ENCODE assay signal across 7 mouse cellular contexts in genomic region chr6:90632526-90632925, GRCm38 (mm10). TPM values are rescaled to one million over a fixed set of nuclear protein-coding genes. Genes with fewer than 3 reads are reported as not detected.
A peak's percentile ranks its signal among the peaks of the same experiment; 100 is the strongest.
DNase-seq lines count a peak whose midpoint lies in the region; ATAC-seq and TF ChIP-seq lines count a peak whose summit lies in the region.
"Not testable (repeated sequence)": the region's sequence is repeated elsewhere in the genome, so short reads cannot be mapped to it uniquely, and the experiment has no call there.

No protein-coding gene starts in this region.

- not testable (repeated sequence) for H3K9ac ChIP-seq in heart, postnatal 0 days (replicated peaks; ENCODE audit: low read depth, low read length); liver, postnatal 0 days (replicated peaks); stomach, postnatal 0 days (ENCODE audit: low read length)

- not testable (repeated sequence) for TF ChIP-seq POLR2A in bone marrow macrophage, adult 2 months (IDR thresholded peaks at IDR 0.05; ENCODE audit: borderline replicate concordance, low read depth, low read length)

- not testable (repeated sequence) for TF ChIP-seq EP300 in heart, postnatal 0 days (IDR thresholded peaks at IDR 0.05; ENCODE audit: low read depth); liver, postnatal 0 days (IDR thresholded peaks at IDR 0.05; ENCODE audit: low read depth); stomach, postnatal 0 days (optimal IDR thresholded peaks at IDR 0.05)

- not testable (repeated sequence) for H3K4me3 ChIP-seq in bone marrow macrophage, adult 2 months (ENCODE audit: insufficient read depth, low read length); heart, postnatal 0 days (ENCODE audit: low read depth, low read length); layer of hippocampus, adult 2 months; liver, postnatal 0 days (ENCODE audit: low read depth, low read length); stomach, postnatal 0 days (ENCODE audit: low read depth, low read length)

- H3K27ac ChIP-seq in bone marrow macrophage, adult 2 months (ENCODE audit: insufficient read depth, low read depth, low read length); heart, postnatal 0 days (ENCODE audit: low read depth); layer of hippocampus, adult 2 months; liver, postnatal 0 days (ENCODE audit: low read depth); stomach, postnatal 0 days (replicated peaks): not testable (repeated sequence)

- peak; percentile 52 for TF ChIP-seq CTCF in bone marrow macrophage, adult 2 months (IDR thresholded peaks at IDR 0.05; ENCODE audit: low read depth, low read length)
- peak; percentile 31 for TF ChIP-seq CTCF in heart, postnatal 0 days (IDR thresholded peaks at IDR 0.05; ENCODE audit: low read depth)
- TF ChIP-seq CTCF in layer of hippocampus, adult 2 months (conservative IDR thresholded peaks at IDR 0.05) = peak; percentile 59
- peak; percentile 59 for TF ChIP-seq CTCF in liver, postnatal 0 days (IDR thresholded peaks at IDR 0.05; ENCODE audit: low read depth)
- peak; percentile 62 for TF ChIP-seq CTCF in stomach, postnatal 0 days (IDR thresholded peaks at IDR 0.05; ENCODE audit: low read depth)

- H3K4me2 ChIP-seq in heart, postnatal 0 days (ENCODE audit: low read depth, low read length); liver, postnatal 0 days (ENCODE audit: low read depth, low read length); stomach, postnatal 0 days (replicated peaks; ENCODE audit: low read depth): not testable (repeated sequence)

- H3K9me3 ChIP-seq in heart, postnatal 0 days (replicated peaks; ENCODE audit: control insufficient read depth, low read length); liver, postnatal 0 days (ENCODE audit: low read length); stomach, postnatal 0 days (ENCODE audit: control insufficient read depth, low read length): not testable (repeated sequence)

- DNase-seq in A20 (ENCODE audit: low read depth, low spot score) = peak; percentile 24
- DNase-seq in ES-CJ7 (ENCODE audit: low read depth, low spot score) = peak; percentile 36
- DNase-seq in heart, postnatal 0 days (ENCODE audit: low spot score); layer of hippocampus, adult 2 months (ENCODE audit: low spot score in 2 of 2); liver, postnatal 0 days; stomach, postnatal 0 days (ENCODE audit: low spot score): not testable (repeated sequence)

- not testable (repeated sequence) for ATAC-seq in heart, postnatal 0 days (ENCODE audit: insufficient read depth, low read depth); liver, postnatal 0 days; stomach, postnatal 0 days (ENCODE audit: low FRiP score, low TSS enrichment)

- 78% methylated on average over 3 of the region's 3 CpGs for WGBS in heart, postnatal 0 days
- WGBS in liver, postnatal 0 days (ENCODE audit: insufficient replicate concordance) = 85% methylated on average over 3 of the region's 3 CpGs
- 81% methylated on average over 3 of the region's 3 CpGs for WGBS in stomach, postnatal 0 days

- peaks cover 15% of the 10 kb centered on the region; the same call in 1 of the 2 replicates for H3K36me3 ChIP-seq in heart, postnatal 0 days (replicated peaks; ENCODE audit: control insufficient read depth, insufficient read depth, low read length)
- H3K36me3 ChIP-seq in liver, postnatal 0 days (replicated peaks; ENCODE audit: insufficient read depth, low read length) = peaks cover 64% of the 10 kb centered on the region
- H3K36me3 ChIP-seq in stomach, postnatal 0 days (ENCODE audit: control insufficient read depth, insufficient read depth, low read length) = not testable (repeated sequence)

- H3K4me1 ChIP-seq in bone marrow macrophage, adult 2 months (ENCODE audit: control insufficient read depth, insufficient read depth, low read length); heart, postnatal 0 days (ENCODE audit: control insufficient read depth, insufficient read depth); liver, postnatal 0 days (ENCODE audit: insufficient read depth); stomach, postnatal 0 days (replicated peaks; ENCODE audit: control insufficient read depth, insufficient read depth): not testable (repeated sequence)

- H3K27me3 ChIP-seq in heart, postnatal 0 days (ENCODE audit: control insufficient read depth, insufficient read depth, low read length); liver, postnatal 0 days (ENCODE audit: insufficient read depth, low read length); stomach, postnatal 0 days (ENCODE audit: control insufficient read depth, insufficient read depth, low read length): not testable (repeated sequence)

RNA-seq across cellular contexts. Expression of gene Slc41a3, which starts 28.0 kb away (rescaled TPM):
- 13.4 and 14.7 TPM in 2 replicates for polyA plus RNA-seq in bone marrow macrophage, adult 2 months (2012; ENCODE audit: insufficient read depth, insufficient read length, missing spikeins)
- total RNA-seq in heart, postnatal 0 days (2014; rRNA removed; ENCODE audit: low replicate concordance) = 35.0 and 39.8 TPM in 2 replicates
- polyA plus RNA-seq in heart, postnatal 0 days (2015; fragmentation: Nextera tagmentation; extraction: Ambion mirVana) = 17.5 and 23.4 TPM in 2 replicates
- 1 to 10 TPM; 4.0 to 4.1 TPM for total RNA-seq in layer of hippocampus, adult 2 months (2021)
- polyA plus RNA-seq in liver, postnatal 0 days (2015; fragmentation: Nextera tagmentation; extraction: Ambion mirVana) = 23.2 and 23.4 TPM in 2 replicates
- polyA plus RNA-seq in stomach, postnatal 0 days (2015; fragmentation: Nextera tagmentation; extraction: Ambion mirVana) = 4.1 and 4.3 TPM in 2 replicates
